Mouse (Mus musculus) left cerebral cortex, adult 18-20 months (tissue): ENCODE measurements around the gene Tedc1. TPM values are rescaled to one million over a fixed set of nuclear protein-coding genes. Genes with fewer than 3 reads are reported as not detected.
"Not testable (repeated sequence)": the region's sequence is repeated elsewhere in the genome, so short reads cannot be mapped to it uniquely, and the experiment has no call there.

Experiments used
- DNase-seq, 2 experiments: peaks; one replicate each; pipeline ENCODE4 v3.0.0; 2021 to 2022; ENCODE audit warnings: low spot score in 2 of 2, mixed read lengths in 1 of 2
- total RNA-seq, 2 experiments: library from RNA; stranded (reverse); gene quantifications; 2 replicates each; pipeline ENCODE4 v1.2.3; 2021

The Tedc1 gene
- total RNA-seq, 2 experiments from 2014 or later: 1.00 to 1.4 TPM

DNA sequence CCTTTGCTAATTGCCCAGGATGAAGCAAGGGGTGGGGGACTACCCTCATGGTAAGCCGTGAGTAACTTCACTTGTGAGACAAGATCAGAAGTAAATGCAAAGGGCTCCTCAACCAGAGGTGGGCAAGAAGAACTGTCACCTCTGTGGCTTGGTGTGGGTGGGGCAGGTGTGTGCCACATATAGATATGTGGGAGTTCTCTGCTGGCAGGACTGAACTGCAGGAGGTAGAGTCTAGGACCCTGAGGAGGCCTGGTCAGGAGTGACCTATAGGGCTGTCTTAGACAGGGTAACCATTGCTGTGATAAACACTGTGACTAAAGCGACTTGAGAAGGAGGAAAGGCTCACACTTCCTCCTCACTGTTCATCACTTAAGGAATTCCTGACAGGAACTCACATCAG, 37.2 kb downstream of the Tedc1 start:
- no peak for DNase-seq

DNA sequence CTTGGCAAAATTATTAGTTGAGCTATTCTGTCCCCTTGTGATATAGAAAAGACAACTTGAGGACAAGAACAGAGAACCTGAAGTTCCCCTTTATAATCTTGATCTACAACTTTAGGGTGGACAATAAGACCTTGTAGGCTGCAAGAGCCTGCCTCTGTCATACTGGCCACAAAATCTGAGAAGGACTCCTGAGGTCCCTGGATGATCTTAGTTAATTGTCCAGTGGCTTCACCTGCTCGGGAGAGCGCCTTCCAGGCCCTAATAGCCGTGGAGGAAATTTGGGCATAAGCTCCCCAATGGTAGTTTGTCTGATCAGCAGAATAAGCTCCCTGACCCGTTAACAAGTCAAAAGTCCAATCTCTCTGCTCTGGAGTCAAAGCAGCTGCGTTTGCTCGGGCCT, 42.9 kb downstream of the Tedc1 start:
- DNase-seq: not testable (repeated sequence)

DNA sequence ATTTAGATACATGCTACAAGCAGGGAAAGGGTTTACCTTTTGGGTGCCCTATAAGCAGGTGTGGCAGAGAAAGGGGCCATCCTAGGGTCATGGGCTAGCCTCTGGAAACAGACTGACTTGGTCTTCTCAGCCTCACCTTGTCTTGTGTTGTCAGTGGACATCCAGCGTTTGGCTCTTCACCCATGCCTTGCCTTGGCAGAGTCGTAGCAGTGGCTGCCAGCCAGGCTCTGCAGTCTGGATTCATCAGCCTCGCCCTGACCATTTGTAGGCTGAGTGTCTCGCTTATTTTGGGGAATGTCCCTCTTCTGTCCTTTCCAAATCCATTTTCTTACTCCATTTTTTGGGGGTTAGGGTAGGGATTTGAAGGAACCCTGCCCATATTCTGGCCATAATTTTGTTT, 45.1 kb downstream of the Tedc1 start:
- DNase-seq: no peak

DNA sequence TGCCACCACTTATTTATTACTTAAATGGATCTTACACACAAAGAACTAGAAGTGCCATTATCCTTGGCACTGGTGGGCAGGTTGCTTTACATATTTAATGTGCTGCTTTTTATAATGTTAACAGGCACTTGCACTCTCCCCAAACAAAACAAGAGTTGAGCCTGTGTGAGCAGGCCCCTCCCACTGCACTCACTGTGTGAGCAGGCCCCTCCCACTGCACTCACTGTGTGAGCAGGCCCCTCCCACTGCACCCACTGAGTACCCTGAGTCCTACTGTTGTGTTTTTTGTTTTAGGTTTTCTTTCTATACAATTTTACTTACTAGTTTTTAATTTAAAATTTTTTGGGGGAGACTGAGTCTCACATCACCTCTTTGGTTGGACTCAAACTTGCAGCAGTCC, 45.8 kb downstream of the Tedc1 start:
- no peak for DNase-seq

DNA sequence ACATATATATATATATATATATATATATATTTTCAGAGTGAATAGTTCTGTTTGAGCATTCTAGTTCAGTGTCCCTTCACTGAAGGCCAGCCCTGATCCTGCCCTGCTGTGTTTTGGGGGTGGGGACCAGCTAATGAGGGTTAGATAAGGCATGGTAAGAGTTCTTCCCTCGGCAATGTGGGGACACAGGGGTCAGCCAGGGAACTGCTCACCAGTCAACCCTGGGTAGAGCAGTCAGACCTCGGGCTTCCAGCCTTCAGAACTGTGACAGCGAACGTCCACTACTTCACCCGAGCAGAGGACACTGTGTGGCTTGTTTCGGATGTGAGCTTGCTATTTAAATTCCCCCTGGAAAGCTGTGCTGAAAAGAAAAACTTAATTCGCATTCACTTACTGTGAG, 47.3 kb downstream of the Tedc1 start:
- DNase-seq: no peak

DNA sequence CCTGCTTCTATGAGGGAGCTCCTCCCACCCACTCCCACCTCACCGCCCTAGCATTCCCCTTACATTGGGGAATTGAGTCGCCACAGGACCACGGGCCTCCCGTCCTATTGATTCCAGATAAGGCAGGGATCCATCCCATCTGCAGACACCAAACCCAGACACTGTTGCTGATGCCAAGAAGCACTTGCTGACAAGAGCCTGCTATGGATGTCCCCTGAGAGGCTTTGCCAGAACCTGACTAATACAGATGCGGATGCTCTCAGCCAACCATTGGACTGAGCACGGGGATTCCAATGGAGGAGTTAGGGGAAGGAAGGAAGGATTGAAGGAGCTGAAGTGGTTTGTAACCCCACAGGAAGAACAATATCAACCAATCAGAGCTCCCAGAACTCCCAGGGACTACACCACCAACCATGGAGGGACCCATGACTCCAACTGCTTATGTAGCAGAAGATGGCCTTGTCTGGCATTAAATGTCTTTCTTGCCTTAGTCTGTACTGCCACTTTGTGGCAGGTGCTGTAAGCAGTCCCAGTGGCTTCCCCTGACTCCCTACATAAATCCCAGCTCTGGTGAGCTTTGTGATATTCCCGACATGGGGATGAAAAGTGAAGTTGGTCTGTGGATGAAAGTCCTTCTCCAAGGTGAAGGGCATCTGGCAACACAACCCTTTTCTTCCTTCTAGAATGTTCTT, 49.2 kb downstream of the Tedc1 start:
- no peak for DNase-seq

DNA sequence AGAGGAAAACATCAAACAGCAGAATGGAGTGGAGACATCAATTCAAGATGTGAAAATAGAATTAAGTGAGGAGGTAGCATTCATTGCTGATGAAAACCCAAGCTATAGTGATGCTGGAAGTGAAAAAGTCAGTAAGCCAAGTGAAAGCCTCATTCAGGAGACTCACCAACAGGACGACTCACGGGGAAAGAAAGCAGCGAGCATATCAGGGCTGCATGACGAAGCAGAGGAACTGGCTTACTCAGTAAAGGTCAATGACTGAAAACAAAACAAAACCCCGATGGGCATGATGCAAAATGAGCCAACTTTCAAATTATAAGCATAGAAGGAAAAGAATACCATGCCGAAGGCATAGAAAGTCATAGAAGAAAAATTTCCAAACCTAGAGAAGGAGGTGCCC, 51.5 kb downstream of the Tedc1 start:
- no peak for DNase-seq

DNA sequence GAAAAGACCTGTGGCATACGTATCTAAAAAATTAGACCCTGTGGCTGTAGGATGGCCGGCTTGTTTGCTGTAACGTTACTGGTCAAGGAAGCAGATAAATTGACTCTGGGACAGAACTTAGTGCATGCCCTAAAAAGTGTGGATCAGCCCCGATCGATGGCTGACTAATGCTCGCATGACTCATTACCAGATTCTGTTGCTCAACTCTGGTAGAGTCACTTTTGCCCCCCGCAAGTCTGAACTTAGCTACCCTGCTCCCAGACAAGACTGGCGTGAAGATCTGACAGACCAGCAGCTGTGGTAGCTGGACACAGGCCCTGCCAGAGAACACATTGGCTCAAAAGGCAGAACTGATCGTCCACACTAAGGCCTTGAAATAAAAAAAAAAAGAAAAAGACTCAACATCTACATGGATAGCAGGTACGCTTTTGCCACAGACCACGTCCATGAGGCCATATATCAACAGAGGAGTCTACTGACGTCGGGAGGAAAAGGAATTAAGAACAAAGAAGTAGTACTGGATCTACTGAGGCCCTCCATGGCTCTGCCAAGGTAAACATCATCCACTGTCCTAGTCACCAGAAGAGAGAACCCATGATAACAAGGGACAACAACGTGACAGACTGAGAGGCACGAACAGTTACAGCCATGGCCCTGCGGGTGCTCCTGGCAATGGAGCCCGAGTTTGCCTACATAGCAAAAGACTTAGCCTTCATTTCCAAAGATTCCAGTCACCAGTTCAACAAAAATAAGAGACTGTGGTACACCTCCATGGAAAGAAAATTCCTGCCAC, 54.6 kb downstream of the Tedc1 start:
- no peak for DNase-seq

DNA sequence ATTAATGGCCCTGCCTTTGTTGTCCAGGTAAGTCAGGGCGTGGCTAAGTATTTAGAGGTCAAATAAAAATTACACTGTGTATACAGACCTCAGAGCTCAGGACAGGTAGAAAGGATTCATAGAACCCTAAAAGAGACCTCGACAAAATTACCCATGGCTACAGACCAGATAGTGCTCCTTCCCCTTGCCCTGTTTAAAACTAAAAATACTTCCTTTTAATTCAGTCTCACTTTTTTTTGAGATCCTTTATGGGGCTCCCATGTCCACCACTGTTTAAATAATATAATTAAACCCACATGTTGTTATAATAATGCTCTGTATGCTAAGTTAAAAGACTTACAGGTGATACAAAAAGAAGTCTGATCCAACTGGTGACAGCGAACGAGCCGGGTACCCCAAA, 55.6 kb downstream of the Tedc1 start:
- no peak for DNase-seq

DNA sequence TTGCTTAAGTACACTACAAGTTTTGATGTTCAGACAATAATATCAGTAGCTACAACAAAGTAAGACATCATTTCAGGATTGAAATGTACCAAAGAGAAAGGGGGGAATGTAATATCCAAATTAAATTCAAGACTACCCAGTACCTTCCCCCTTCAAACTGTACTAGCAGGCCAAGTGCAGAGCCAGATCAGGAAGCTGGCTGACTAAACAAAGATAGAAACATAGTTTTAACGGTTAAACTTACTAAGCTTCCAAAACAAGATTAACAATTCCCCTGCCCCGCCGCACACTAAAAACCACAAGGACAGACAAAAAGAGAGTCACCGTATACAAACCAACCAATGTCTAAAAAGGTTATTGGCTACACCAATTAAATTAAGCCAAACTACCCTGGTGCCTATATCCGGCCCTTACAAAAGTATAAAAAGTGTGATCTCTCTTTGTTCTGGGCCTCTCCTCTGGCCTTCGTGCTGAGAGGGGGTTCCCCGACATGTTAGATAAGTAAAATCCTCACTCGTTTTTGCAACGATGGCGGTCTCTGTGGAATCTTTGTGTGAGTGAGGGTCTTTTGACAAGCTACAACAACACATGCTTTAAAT, 56.2 kb downstream of the Tedc1 start:
- no peak for DNase-seq

DNA sequence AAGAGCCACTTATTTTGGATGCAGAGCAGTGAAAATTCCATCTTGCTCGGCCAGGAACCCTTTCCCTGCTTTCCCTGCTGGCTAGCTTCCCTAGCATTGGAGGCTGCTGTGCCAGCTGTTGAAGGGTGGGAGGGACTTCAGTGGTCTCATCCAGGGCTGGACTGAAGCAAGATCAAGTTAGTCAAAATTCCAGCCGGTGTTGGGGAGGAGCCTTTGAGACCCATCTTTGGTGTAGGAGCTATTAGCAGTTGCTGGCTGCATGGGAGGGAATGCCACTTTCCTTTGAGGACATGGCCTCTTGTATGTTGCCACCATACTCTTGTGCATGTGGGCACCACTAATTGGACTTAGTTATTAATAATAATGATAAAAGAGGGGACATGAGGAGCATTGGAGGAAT, 57.0 kb downstream of the Tedc1 start:
- DNase-seq: no peak

DNA sequence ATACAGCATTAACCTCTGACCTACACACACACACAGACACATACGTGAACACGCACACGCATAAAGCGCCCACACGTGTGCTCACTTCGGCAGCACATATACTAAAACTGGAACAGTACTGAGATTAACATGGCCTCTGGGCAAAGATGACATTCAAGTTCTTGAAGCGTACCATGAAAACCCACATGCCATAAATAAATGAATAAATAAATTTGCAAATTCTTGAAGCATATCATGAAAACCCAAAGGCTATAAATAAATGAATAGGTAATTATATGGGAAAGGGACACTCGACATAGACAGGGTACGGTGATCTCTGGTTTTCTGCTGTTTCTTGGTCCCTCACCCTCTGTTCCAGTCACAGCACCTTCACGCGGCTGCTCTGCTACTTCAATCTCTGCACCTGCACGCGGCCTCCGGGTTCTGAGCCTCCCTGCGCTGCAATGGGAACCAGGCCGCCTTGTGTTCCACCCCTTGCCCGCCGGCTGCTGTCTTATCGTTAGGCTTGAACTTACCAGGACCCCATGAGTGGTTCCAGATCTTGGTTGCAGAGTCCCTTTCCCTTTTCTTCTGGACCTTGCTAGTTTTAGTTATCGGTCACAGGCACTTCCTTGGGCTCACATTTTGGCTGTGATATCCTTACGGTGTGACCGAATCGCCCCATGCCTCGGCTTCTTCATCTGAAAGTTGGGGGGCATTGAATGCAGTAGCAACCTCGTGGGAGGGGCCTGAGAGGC, 58.0 kb downstream of the Tedc1 start:
- DNase-seq: no peak

DNA sequence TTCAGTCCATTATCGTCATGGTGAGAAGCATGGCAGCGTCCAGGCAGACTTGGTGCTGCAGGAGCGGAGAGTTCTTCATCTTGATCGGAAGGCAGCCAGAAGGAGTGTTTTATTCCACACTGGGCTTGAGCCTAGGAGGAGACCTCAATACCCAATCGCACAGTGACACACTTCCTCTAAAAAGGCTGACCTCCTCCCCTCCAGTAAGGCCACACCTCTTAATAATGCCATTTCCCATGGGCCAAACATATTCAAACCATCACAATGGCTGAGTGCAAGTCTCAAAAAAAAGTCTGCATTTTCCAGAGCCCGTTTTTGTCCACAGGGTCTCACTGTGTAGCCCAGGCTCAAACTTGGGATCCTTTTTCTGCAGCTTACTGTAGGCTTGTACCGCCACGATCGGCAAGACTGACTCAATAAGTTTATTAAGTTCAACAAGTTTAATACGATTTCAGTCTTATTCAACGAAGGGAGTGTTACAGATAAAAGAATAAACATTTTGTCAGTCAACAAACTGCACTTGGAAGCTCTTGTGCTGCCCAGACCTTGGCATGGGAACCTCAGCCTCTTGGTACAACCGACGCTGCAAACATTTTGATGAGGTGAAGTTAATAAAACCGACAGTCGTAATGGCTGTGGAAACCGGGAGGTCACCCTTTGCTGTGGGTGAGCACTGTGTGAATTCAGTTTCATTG, 58.9 kb downstream of the Tedc1 start:
- DNase-seq: no peak

Other genes with a start within 250 kb of the Tedc1 start
- gene Jag2, start 226.6 kb upstream of the Tedc1 start, total RNA-seq: 10 to 100 TPM; 53.4 to 58.9 TPM
- gene Nudt14, start 214.3 kb upstream of the Tedc1 start, total RNA-seq: 10 to 100 TPM; 10.4 to 12.2 TPM
- gene Btbd6, start 179.9 kb upstream of the Tedc1 start, total RNA-seq: 10 to 100 TPM; 67.9 to 68.5 TPM
- gene Brf1, start 155.7 kb upstream of the Tedc1 start, total RNA-seq: 10 to 100 TPM; 45.0 to 47.0 TPM
- 10 to 100 TPM; 58.7 to 60.8 TPM for gene Pacs2, start 141.9 kb upstream of the Tedc1 start, total RNA-seq
- under 1 TPM; 0.44 to 0.73 TPM for gene Tex22, start 81.9 kb upstream of the Tedc1 start, total RNA-seq
- gene Mta1, start 58.1 kb upstream of the Tedc1 start, total RNA-seq: 10 to 100 TPM; 71.5 to 71.9 TPM
- 100 to 1,000 TPM; 142 to 162 TPM for gene Crip2, start 16.2 kb upstream of the Tedc1 start, total RNA-seq
- 10 to 100 TPM; 14.3 to 15.9 TPM for gene Crip1, start 10.1 kb upstream of the Tedc1 start, total RNA-seq
- 10 to 100 TPM; 25.5 to 27.5 TPM for gene Tmem121, start 29.5 kb downstream of the Tedc1 start, total RNA-seq